Mouse (Mus musculus): ENCODE measurements around the gene Cog8. TPM values are rescaled to one million over a fixed set of nuclear protein-coding genes. Genes with fewer than 3 reads are reported as not detected.
A peak's percentile ranks its signal among the peaks of the same experiment; 100 is the strongest.
"Not testable (repeated sequence)": the region's sequence is repeated elsewhere in the genome, so short reads cannot be mapped to it uniquely, and the experiment has no call there.

The Cog8 gene
- polyA plus RNA-seq, 1 experiment = 57.7 TPM

GRCm38 (mm10) chr8:106999068-106999467 is 57.4 kb downstream of the Cog8 start:
- peak; percentile 45 for DNase-seq (ENCODE audit: low read depth)
- TF ChIP-seq POLR2A (IDR thresholded peaks at IDR 0.05; ENCODE audit: borderline replicate concordance, extremely low read depth, insufficient read depth, insufficient read length, poor library complexity, severe bottlenecking) (no peak), CTCF (IDR thresholded peaks at IDR 0.05; ENCODE audit: borderline replicate concordance, extremely low read depth, insufficient read depth, insufficient read length) (no peak)

- no peak for TF ChIP-seq POLR2A (IDR thresholded peaks at IDR 0.05; ENCODE audit: borderline replicate concordance, extremely low read depth, insufficient read depth, insufficient read length, poor library complexity, severe bottlenecking)
- TF ChIP-seq CTCF (IDR thresholded peaks at IDR 0.05; ENCODE audit: borderline replicate concordance, extremely low read depth, insufficient read depth, insufficient read length) = no peak
- DNase-seq (ENCODE audit: low read depth) = no peak
Measured at GRCm38 (mm10) chr8:106997416-106997815, 59.1 kb downstream of the Cog8 start.

- not testable (repeated sequence) for DNase-seq (ENCODE audit: low read depth)
Measured at GRCm38 (mm10) chr8:106996339-106996738, 60.1 kb downstream of the Cog8 start.

Other genes with a start within 250 kb of the Cog8 start
- 8.0 and 9.0 TPM in 2 replicates for gene Has3, start 186.4 kb downstream of the Cog8 start, polyA plus RNA-seq (2012; rRNA removed)
- 32.4 and 40.2 TPM in 2 replicates for gene Utp4, start 163.1 kb downstream of the Cog8 start, polyA plus RNA-seq (2012; rRNA removed)
- 4.0 and 5.7 TPM in 2 replicates for gene Sntb2, start 120.9 kb downstream of the Cog8 start, polyA plus RNA-seq (2012; rRNA removed)
- 83.3 and 99.5 TPM in 2 replicates for gene Vps4a, start 25.5 kb downstream of the Cog8 start, polyA plus RNA-seq (2012; rRNA removed)
- gene Pdf, start 8.1 kb downstream of the Cog8 start, polyA plus RNA-seq (2012; rRNA removed) = 26.9 and 27.6 TPM in 2 replicates
- 49.1 and 50.6 TPM in 2 replicates for gene Nip7, start 188 bp upstream of the Cog8 start, polyA plus RNA-seq (2012; rRNA removed)
- not detected in 2 replicates for gene Tmed6, start 9.0 kb upstream of the Cog8 start, polyA plus RNA-seq (2012; rRNA removed)
- 45.6 and 51.9 TPM in 2 replicates for gene Terf2, start 39.9 kb upstream of the Cog8 start, polyA plus RNA-seq (2012; rRNA removed)
- 83.6 and 99.0 TPM in 2 replicates for gene Cyb5b, start 94.0 kb upstream of the Cog8 start, polyA plus RNA-seq (2012; rRNA removed)
- gene Nfat5, start 236.8 kb upstream of the Cog8 start, polyA plus RNA-seq (2012; rRNA removed) = 39.8 and 42.7 TPM in 2 replicates